Mouse (Mus musculus) kidney, postnatal 0 days (tissue): ENCODE data around the gene Vegfa. TPM values are rescaled to one million over a fixed set of nuclear protein-coding genes. Genes with fewer than 3 reads are reported as not detected.

Experiments used
- ATAC-seq: fragments of 200-750 bp; cut with Nextera tagmentation; replicated peaks from 2 replicates; pipeline ENCODE4 v1.8.0; 2017; ENCODE audit warnings: low read depth, moderate number of reproducible peaks, moderate TSS enrichment, moderate library complexity; ENCODE audit not compliant: low FRiP score
- DNase-seq: peaks from one replicate; pipeline ENCODE4 v3.0.0-alpha.2; 2016; ENCODE audit warnings: low spot score
- H3K27ac ChIP-seq: fragments of 300-500 bp; sonication (generic); 2 replicates; pipeline ENCODE4 v1.5.1; 2014; ENCODE audit warnings: mild to moderate bottlenecking
- H3K27me3 ChIP-seq: fragments of 300-500 bp; sonication (generic); 2 replicates; pipeline ENCODE4 v1.6.1; 2014; ENCODE audit warnings: low read length, mixed read lengths; ENCODE audit not compliant: insufficient read depth
- H3K36me3 ChIP-seq: fragments of 300-500 bp; sonication (generic); 2 replicates; pipeline ENCODE4 v1.6.1; 2014; ENCODE audit warnings: low read length, mixed read lengths; ENCODE audit not compliant: insufficient read depth
- H3K4me1 ChIP-seq: fragments of 300-500 bp; sonication (generic); replicated peaks from 2 replicates; pipeline ENCODE4 v1.6.1; 2014; ENCODE audit warnings: antibody characterized with exemption, low read length, mixed read lengths; ENCODE audit not compliant: insufficient read depth
- H3K4me2 ChIP-seq: fragments of 300-500 bp; sonication (generic); 2 replicates; pipeline ENCODE4 v1.6.1; 2014; ENCODE audit warnings: mild to moderate bottlenecking, low read length, moderate library complexity, mixed read lengths
- H3K4me3 ChIP-seq: fragments of 300-500 bp; sonication (generic); replicated peaks from 2 replicates; pipeline ENCODE4 v1.5.1; 2014; ENCODE audit warnings: low read depth, low read length
- H3K9ac ChIP-seq: fragments of 300-500 bp; sonication (generic); 2 replicates; pipeline ENCODE4 v1.6.1; 2014; ENCODE audit warnings: low read depth, low read length
- H3K9me3 ChIP-seq: fragments of 300-500 bp; sonication (generic); replicated peaks from 2 replicates; pipeline ENCODE4 v1.6.1; 2016; ENCODE audit warnings: low read length, inconsistent platforms, mixed read lengths
- CTCF ChIP-seq: IDR thresholded peaks from 2 replicates; pipeline ENCODE4 v1.5.1; 2016; ENCODE audit warnings: antibody characterized with exemption, low read depth, mild to moderate bottlenecking, moderate library complexity
- WGBS: fragments of 180-500 bp; shearing (Covaris S2); extraction: QIAGEN DNeasy Blood & Tissue Kit; methylation state at CpG from one replicate; pipeline ENCODE4 v1.1.7; 2014; 5-methylcytosine and 5-hydroxymethylcytosine counted together
- polyA plus RNA-seq: library from polyadenylated mRNA; unstranded; fragments of >200 nt; fragmentation: Nextera tagmentation; extraction: Ambion mirVana; gene quantifications from 2 replicates; pipeline ENCODE4 v1.2.1, GENCODE M21; 2015

Vegfa gene
- polyA plus RNA-seq, 1 experiment from 2014 or later, result 6.3 TPM

DNA sequence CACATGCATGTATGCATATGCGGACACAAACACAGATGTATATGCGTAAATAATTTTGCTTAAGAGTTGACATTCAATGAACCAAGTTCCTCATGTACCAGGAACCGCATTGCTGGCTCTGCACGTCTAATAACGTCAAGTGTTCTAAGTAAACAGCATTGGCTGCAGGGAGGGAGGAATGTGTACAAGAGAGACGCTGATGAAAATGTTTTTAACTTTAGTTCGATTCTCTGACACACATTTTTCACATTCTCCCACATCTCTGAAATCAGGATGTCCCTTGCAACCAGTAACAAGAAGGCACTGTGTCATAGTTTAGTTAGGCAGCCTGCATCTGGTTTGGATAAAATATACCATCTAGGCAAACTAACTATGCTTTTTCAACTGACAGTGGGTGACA, 23.6 kb upstream of the Vegfa start:
- H3K4me2 ChIP-seq, result no peak overlapping the region
- H3K27me3 ChIP-seq, result no peaks in the 10 kb centered on the region
- no peak for DNase-seq
- ATAC-seq, result no peak
- no peaks in the 10 kb centered on the region for H3K9me3 ChIP-seq
- no peak overlapping the region for H3K4me3 ChIP-seq
- no peak overlapping the region for H3K27ac ChIP-seq
- no peak overlapping the region for H3K9ac ChIP-seq
- no peaks in the 10 kb centered on the region for H3K4me1 ChIP-seq
- no peak for TF ChIP-seq CTCF
- H3K36me3 ChIP-seq, result no peaks in the 10 kb centered on the region
- WGBS, result 68% methylated on average over 7 of the region's 7 CpGs

DNA sequence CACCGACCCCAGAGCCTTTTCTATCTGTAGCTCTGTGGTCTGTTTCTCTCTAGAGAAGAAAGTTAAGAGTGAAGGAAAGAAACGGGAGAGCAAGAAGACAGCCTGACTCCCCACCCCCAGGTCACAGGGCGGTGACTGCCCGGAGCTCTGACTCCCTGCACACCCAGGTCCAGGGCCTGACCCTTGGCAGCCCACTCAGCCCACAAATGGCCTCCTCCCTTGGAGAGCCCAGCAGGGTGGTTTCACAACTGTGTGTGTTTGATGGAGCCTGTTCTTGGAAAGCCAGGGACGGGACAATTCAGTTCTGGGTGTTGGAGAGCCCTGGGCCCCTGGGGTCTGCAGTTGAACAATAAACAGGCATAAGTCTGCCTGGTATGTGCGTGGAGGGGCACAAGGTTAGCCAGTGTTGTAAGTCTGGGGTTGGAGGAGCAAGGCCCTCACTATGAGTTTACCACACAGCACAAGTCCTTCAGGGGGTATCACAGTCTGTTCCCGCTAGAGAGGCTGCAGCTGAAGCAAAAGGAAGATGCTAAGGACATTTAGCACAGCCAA, 21.2 kb upstream of the Vegfa start:
- H3K4me3 ChIP-seq, result no peak overlapping the region
- no peak for TF ChIP-seq CTCF
- no peaks in the 10 kb centered on the region for H3K36me3 ChIP-seq
- ATAC-seq (no peak), DNase-seq (no peak)
- H3K27ac ChIP-seq, result peak overlapping the region; percentile 5; the same call in 1 of the 2 replicates
- no peak overlapping the region for H3K9ac ChIP-seq
- no peaks in the 10 kb centered on the region for H3K9me3 ChIP-seq
- H3K27me3 ChIP-seq, result no peaks in the 10 kb centered on the region
- peaks cover 7% of the 10 kb centered on the region; the same call in 1 of the 2 replicates for H3K4me1 ChIP-seq
- no peak overlapping the region for H3K4me2 ChIP-seq
- WGBS, result 68% methylated on average over 7 of the region's 7 CpGs

DNA sequence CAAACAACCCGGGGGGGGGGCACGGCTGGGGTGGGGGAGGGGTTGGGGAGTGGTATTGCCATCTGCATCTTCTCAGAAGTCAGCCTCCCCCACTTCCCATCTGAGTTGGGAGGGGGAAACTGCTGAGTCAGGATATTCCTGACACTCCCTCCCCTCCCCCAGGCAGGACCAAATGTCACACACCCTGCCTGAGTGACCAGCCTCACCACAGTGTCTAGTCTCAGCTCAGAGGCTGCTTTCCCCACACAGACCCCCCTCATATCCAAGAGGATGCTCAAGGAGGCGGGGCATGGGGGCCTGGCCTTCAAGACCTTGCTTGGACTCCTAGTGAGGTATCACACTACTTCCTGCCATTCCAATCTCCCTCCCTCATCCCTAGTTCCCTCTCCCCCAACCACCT, 20.0 kb upstream of the Vegfa start:
- ATAC-seq (0 out of 2 replicates have a peak, but pooled peaks have one; percentile 59), DNase-seq (no peak)
- Histone ChIP-seq H3K9ac (no peak overlapping the region), H3K36me3 (no peaks in the 10 kb centered on the region), H3K27ac (no peak overlapping the region), H3K9me3 (no peaks in the 10 kb centered on the region), H3K4me2 (no peak overlapping the region), H3K4me3 (no peak overlapping the region), H3K4me1 (peaks cover 7% of the 10 kb centered on the region; the same call in 1 of the 2 replicates), H3K27me3 (no peaks in the 10 kb centered on the region)
- TF ChIP-seq CTCF, result no peak
- 19% methylated on average over 3 of the region's 3 CpGs for WGBS

DNA sequence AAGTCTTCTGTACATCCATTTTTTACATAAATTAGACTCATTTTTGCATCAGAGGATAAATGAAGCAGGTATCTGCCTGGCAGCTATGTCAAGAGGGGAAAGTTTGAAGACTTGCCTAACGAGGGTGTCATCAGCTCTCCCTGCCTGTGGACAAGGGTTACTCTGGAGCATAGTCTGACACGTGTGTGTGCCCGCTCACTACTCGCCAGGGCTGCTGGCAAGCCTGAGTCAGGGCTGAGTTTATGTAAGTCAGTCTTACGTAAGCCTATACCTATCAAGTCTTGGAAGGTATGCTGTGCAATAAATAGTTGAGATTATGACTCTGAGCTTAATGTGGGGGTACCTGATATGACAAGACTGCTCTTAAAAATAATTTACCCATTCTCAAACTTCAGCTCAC, 19.2 kb upstream of the Vegfa start:
- Histone ChIP-seq H3K9me3 (no peaks in the 10 kb centered on the region), H3K27me3 (no peaks in the 10 kb centered on the region), H3K4me1 (peaks cover 7% of the 10 kb centered on the region; the same call in 1 of the 2 replicates), H3K4me2 (no peak overlapping the region), H3K27ac (no peak overlapping the region), H3K4me3 (no peak overlapping the region), H3K36me3 (no peaks in the 10 kb centered on the region), H3K9ac (no peak overlapping the region)
- no peak for ATAC-seq
- TF ChIP-seq CTCF, result no peak
- no peak for DNase-seq
- WGBS, result 62% methylated on average over 5 of the region's 5 CpGs

DNA sequence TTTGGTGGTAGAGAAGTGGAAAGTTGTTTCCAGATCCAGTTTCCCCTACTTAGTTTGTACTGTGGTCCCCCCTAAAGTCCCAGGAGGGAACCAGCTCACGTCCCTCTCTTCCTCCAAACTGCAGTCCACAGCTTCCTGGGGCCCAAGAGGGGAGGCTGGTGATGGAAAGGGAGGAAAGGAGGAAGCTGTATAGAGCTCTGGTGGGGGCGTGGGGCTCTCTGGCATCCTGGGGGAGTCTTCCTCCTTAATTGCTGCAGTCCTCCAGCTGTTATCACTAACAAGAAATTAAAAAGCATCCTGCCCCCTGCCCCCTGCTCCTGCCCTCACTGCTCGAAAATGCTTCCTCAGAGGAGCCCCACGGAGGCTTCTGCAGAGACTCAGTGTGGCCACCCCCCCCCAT, 17.4 kb upstream of the Vegfa start:
- H3K36me3 ChIP-seq, result no peaks in the 10 kb centered on the region
- H3K4me3 ChIP-seq, result no peak overlapping the region
- H3K4me1 ChIP-seq, result peaks cover 7% of the 10 kb centered on the region; the same call in 1 of the 2 replicates
- TF ChIP-seq CTCF, result no peak
- no peaks in the 10 kb centered on the region for H3K27me3 ChIP-seq
- 12% methylated on average over 4 of the region's 4 CpGs for WGBS
- no peak overlapping the region for H3K9ac ChIP-seq
- DNase-seq, result peak; percentile 57
- no peaks in the 10 kb centered on the region for H3K9me3 ChIP-seq
- no peak overlapping the region for H3K4me2 ChIP-seq
- peak overlapping the region; percentile 31; the same call in 1 of the 2 replicates for H3K27ac ChIP-seq
- no peak for ATAC-seq

DNA sequence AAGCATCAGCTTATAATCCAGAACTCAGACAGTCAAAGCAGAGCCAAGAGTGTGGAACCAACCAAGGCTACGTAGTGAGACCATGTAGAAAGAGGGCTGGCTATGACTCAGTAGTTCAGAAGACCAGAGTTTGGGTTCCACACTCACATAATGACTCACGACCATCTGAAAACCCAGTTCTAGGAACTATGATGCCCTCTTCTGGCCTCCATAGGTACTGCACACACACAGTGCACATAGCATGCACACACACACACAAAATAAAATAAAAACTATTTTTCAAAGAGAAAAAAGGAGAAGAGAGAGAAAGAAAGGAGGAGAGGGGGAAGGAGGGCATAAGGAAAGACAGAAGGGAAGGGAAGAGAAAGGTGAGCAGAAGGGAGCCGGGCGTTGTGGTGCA, 16.0 kb upstream of the Vegfa start:
- H3K4me3 ChIP-seq, result no peak overlapping the region
- ATAC-seq (no peak), DNase-seq (no peak)
- H3K9me3 ChIP-seq, result no peaks in the 10 kb centered on the region
- H3K9ac ChIP-seq, result no peak overlapping the region
- no peak overlapping the region for H3K4me2 ChIP-seq
- H3K36me3 ChIP-seq, result no peaks in the 10 kb centered on the region
- no peaks in the 10 kb centered on the region for H3K27me3 ChIP-seq
- peak; percentile 33; the same call in 1 of the 2 replicates for TF ChIP-seq CTCF
- peaks cover 7% of the 10 kb centered on the region; the same call in 1 of the 2 replicates for H3K4me1 ChIP-seq
- 95% methylated on average over 4 of the region's 4 CpGs for WGBS
- H3K27ac ChIP-seq, result no peak overlapping the region

DNA sequence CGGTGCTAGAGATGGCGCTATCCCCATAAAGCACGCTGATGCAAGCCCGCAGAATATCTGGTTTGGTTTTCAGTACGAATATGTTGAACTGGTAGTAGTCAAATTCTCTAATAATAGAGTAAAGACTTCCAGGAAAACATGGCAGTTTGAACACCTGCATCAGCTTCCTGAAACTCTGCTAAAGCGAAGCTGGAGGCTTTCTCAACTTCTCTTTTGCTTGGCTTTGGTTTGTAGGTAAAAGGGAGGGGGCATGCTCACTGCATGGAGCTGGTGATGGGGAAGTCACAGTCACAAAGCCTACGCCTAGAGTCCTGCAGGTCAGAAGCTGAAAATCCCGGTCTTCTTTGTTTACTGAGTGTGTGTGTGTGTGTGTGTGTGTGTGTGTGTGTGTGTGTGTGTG, 13.6 kb upstream of the Vegfa start:
- TF ChIP-seq CTCF, result no peak
- Histone ChIP-seq H3K4me2 (no peak overlapping the region), H3K4me3 (no peak overlapping the region), H3K4me1 (peaks cover 7% of the 10 kb centered on the region; the same call in 1 of the 2 replicates), H3K9me3 (no peaks in the 10 kb centered on the region), H3K36me3 (no peaks in the 10 kb centered on the region), H3K27me3 (no peaks in the 10 kb centered on the region), H3K27ac (no peak overlapping the region), H3K9ac (no peak overlapping the region)
- ATAC-seq (no peak), DNase-seq (no peak)
- 82% methylated on average over 8 of the region's 8 CpGs for WGBS
